Mouse (Mus musculus) MEL (cell line): ENCODE data around the gene Pole3.

Experiments used
- CTCF ChIP-seq, 3 experiments: IDR thresholded peaks in 2 of 3; conservative IDR thresholded peaks in 1 of 3; 2 replicates each; pipeline ENCODE4 v1.5.1; 2011 to 2012; ENCODE audit warnings: low read length in 3 of 3, low read depth in 2 of 3, mild to moderate bottlenecking in 2 of 3, improper control_type of control experiment in 1 of 3, inconsistent platforms in 1 of 3, mixed read lengths in 1 of 3, moderate library complexity in 1 of 3; ENCODE audit not compliant: control insufficient read depth in 1 of 3, insufficient read depth in 1 of 3, poor library complexity in 1 of 3, severe bottlenecking in 1 of 3
- EP300 ChIP-seq, 2 experiments: IDR thresholded peaks; 2 replicates each; pipeline ENCODE4 v1.6.1; 2011; ENCODE audit warnings: improper control_type of control experiment in 2 of 2, low read length in 2 of 2, low read depth in 1 of 2, mild to moderate bottlenecking in 1 of 2
- HCFC1 ChIP-seq: IDR thresholded peaks from 2 replicates; pipeline ENCODE4 v1.6.1; 2012; ENCODE audit warnings: low read depth, mild to moderate bottlenecking, inconsistent platforms, low read length, improper control_type of control experiment, moderate library complexity
- JUND ChIP-seq: IDR thresholded peaks from 2 replicates; pipeline ENCODE4 v1.6.1; 2011; ENCODE audit warnings: low read depth, mild to moderate bottlenecking, improper control_type of control experiment, low read length
- MAZ ChIP-seq: IDR thresholded peaks from 2 replicates; pipeline ENCODE4 v1.6.1; 2012; ENCODE audit warnings: low read depth, mild to moderate bottlenecking, inconsistent platforms, low read length, improper control_type of control experiment
- MYB ChIP-seq: IDR thresholded peaks from 2 replicates; pipeline ENCODE4 v1.6.1; 2011; ENCODE audit warnings: mild to moderate bottlenecking, low read depth, low read length, improper control_type of control experiment
- NRF1 ChIP-seq: IDR thresholded peaks from 2 replicates; pipeline ENCODE4 v1.6.1; 2014; ENCODE audit warnings: low read depth, mild to moderate bottlenecking, inconsistent platforms, low read length, improper control_type of control experiment, moderate library complexity; ENCODE audit not compliant: poor library complexity, insufficient read depth, severe bottlenecking
- POLR2A ChIP-seq, 2 experiments: IDR thresholded peaks; 2 replicates each; pipeline ENCODE4 v1.6.1; 2011 to 2012; ENCODE audit warnings: low read length in 2 of 2, mild to moderate bottlenecking in 2 of 2, control low read depth in 1 of 2, improper control_type of control experiment in 1 of 2, low read depth in 1 of 2, moderate library complexity in 1 of 2; ENCODE audit not compliant: control insufficient read depth in 1 of 2, insufficient read depth in 1 of 2, poor library complexity in 1 of 2
- TBP ChIP-seq: IDR thresholded peaks from 2 replicates; pipeline ENCODE4 v1.8.0; 2011; ENCODE audit warnings: low read depth, low read length, improper control_type of control experiment
- UBTF ChIP-seq: IDR thresholded peaks from 2 replicates; pipeline ENCODE4 v1.6.1; 2012; ENCODE audit warnings: low read depth, mild to moderate bottlenecking, inconsistent platforms, low read length, improper control_type of control experiment, moderate library complexity, borderline replicate concordance; ENCODE audit not compliant: insufficient read depth
- USF2 ChIP-seq, 2 experiments: IDR thresholded peaks; 2 replicates each; pipeline ENCODE4 v1.6.1; 2011 to 2012; ENCODE audit warnings: improper control_type of control experiment in 2 of 2, low read length in 2 of 2, borderline replicate concordance in 1 of 2, inconsistent platforms in 1 of 2, low read depth in 1 of 2, mild to moderate bottlenecking in 1 of 2; ENCODE audit not compliant: insufficient read depth in 1 of 2
- ZC3H11A ChIP-seq: IDR thresholded peaks from 2 replicates; pipeline ENCODE4 v1.6.1; 2012; ENCODE audit warnings: low read depth, mild to moderate bottlenecking, inconsistent platforms, low read length, improper control_type of control experiment
- ZMIZ1 ChIP-seq: IDR thresholded peaks from 2 replicates; pipeline ENCODE4 v1.6.1; 2012; ENCODE audit warnings: low read depth, mild to moderate bottlenecking, inconsistent platforms, low read length, improper control_type of control experiment, moderate library complexity
- ZNF384 ChIP-seq: IDR thresholded peaks from 2 replicates; pipeline ENCODE4 v1.6.1; 2012; ENCODE audit warnings: low read depth, mild to moderate bottlenecking, inconsistent platforms, low read length, improper control_type of control experiment

GRCm38 (mm10) chr4:62519849-62520233, 5.0 kb downstream of the Pole3 start, which contains the start of gene Alad:
- TF ChIP-seq JUND (no peak), CTCF (IDR thresholded peaks at IDR 0.05 in 2 of 3, conservative IDR thresholded peaks at IDR 0.05 in 1 of 3; ENCODE audit: control insufficient read depth in 1 of 3, insufficient read depth in 1 of 3, low read depth in 2 of 3, low read length in 3 of 3, poor library complexity in 1 of 3, severe bottlenecking in 1 of 3) (no peak), POLR2A (IDR thresholded peaks at IDR 0.05; ENCODE audit: control insufficient read depth in 1 of 2, insufficient read depth in 1 of 2, low read depth in 1 of 2, low read length in 2 of 2, poor library complexity in 1 of 2) (no peak), MAZ (no peak), EP300 (IDR thresholded peaks at IDR 0.05; ENCODE audit: low read depth in 1 of 2, low read length in 2 of 2) (no peak), NRF1 (no peak), ZNF384 (no peak), USF2 (IDR thresholded peaks at IDR 0.05; ENCODE audit: borderline replicate concordance in 1 of 2, insufficient read depth in 1 of 2, low read depth in 1 of 2, low read length in 2 of 2) (no peak), MYB (no peak), UBTF (no peak), TBP (no peak), ZC3H11A (no peak), ZMIZ1 (no peak), HCFC1 (no peak)
